Mouse (Mus musculus): ENCODE measurements around the gene Trmt10a.

GRCm38 (mm10) chr3:138103690-138104089 is 39.6 kb upstream of the Trmt10a start:
- TF ChIP-seq CTCF (IDR thresholded peaks at IDR 0.05; ENCODE audit: extremely low read depth, insufficient read length, insufficient replicate concordance, low read depth, low read length) (no peak), POLR2A (IDR thresholded peaks at IDR 0.05; ENCODE audit: low read depth, low read length) (no peak)

Measured in small intestine, adult 2 months (tissue).